Mouse (Mus musculus) heart, embryonic 11.5 days (tissue): ENCODE results near the gene Fat1. TPM values are rescaled to one million over a fixed set of nuclear protein-coding genes. Genes with fewer than 3 reads are reported as not detected.
A peak's percentile ranks its signal among the peaks of the same experiment; 100 is the strongest.

Experiments used
- ATAC-seq: fragments of 200-750 bp; cut with Nextera tagmentation; replicated peaks from 2 replicates; pipeline ENCODE4 v1.8.0; 2017; ENCODE audit warnings: moderate library complexity; ENCODE audit not compliant: insufficient number of reproducible peaks, low FRiP score, low TSS enrichment
- H3K27ac ChIP-seq: fragments of 300-500 bp; sonication (generic); 2 replicates; pipeline ENCODE4 v1.5.1; 2014; ENCODE audit warnings: mild to moderate bottlenecking, low read depth, low read length
- H3K27me3 ChIP-seq: fragments of 300-500 bp; sonication (generic); 2 replicates; pipeline ENCODE4 v1.6.1; 2014; ENCODE audit warnings: mild to moderate bottlenecking, low read length, mixed read lengths; ENCODE audit not compliant: control insufficient read depth, insufficient read depth
- H3K36me3 ChIP-seq: fragments of 300-500 bp; sonication (generic); 2 replicates; pipeline ENCODE4 v1.6.1; 2014; ENCODE audit warnings: mild to moderate bottlenecking, low read length, moderate library complexity, mixed read lengths; ENCODE audit not compliant: control insufficient read depth, insufficient read depth
- H3K4me1 ChIP-seq: fragments of 300-500 bp; sonication (generic); 2 replicates; pipeline ENCODE4 v1.6.1; 2014; ENCODE audit warnings: low read length; ENCODE audit not compliant: control insufficient read depth, insufficient read depth
- H3K4me2 ChIP-seq: fragments of 300-500 bp; sonication (generic); 2 replicates; pipeline ENCODE4 v1.6.1; 2014; ENCODE audit warnings: mild to moderate bottlenecking, moderate library complexity
- H3K4me3 ChIP-seq: fragments of 300-500 bp; sonication (generic); 2 replicates; pipeline ENCODE4 v1.5.1; 2014; ENCODE audit warnings: low read depth, low read length
- H3K9ac ChIP-seq: fragments of 300-500 bp; sonication (generic); 2 replicates; pipeline ENCODE4 v1.6.1; 2014; ENCODE audit warnings: mild to moderate bottlenecking, low read depth, low read length, moderate library complexity
- H3K9me3 ChIP-seq: fragments of 300-500 bp; sonication (generic); replicated peaks from 2 replicates; pipeline ENCODE4 v1.6.1; 2016; ENCODE audit warnings: low read length; ENCODE audit not compliant: control insufficient read depth
- WGBS: fragments of 180-500 bp; shearing (Covaris S2); extraction: QIAGEN DNeasy Blood & Tissue Kit; methylation state at CpG from one replicate; pipeline ENCODE4 v1.1.7; 2014; ENCODE audit not compliant: insufficient replicate concordance; 5-methylcytosine and 5-hydroxymethylcytosine counted together
- polyA plus RNA-seq: library from polyadenylated mRNA; unstranded; fragments of >200 nt; fragmentation: Nextera tagmentation; extraction: Ambion mirVana; gene quantifications from 2 replicates; pipeline ENCODE4 v1.2.1, GENCODE M21; 2014

The Fat1 gene
- polyA plus RNA-seq, 1 experiment from 2014 or later: 20.2 TPM

GRCm38 (mm10) chr8:44992664-44993063 lies 57.4 kb downstream of the Fat1 start:
- Histone ChIP-seq H3K9me3 (no peaks in the 10 kb centered on the region), H3K36me3 (peaks cover 8% of the 10 kb centered on the region), H3K4me1 (peaks cover 43% of the 10 kb centered on the region), H3K27me3 (no peaks in the 10 kb centered on the region), H3K9ac (no peak overlapping the region), H3K4me2 (no peak overlapping the region), H3K27ac (no peak overlapping the region), H3K4me3 (no peak overlapping the region)
- no peak for ATAC-seq
- WGBS: 49% methylated on average over 6 of the region's 6 CpGs

- H3K27ac ChIP-seq: no peak overlapping the region
- no peak for ATAC-seq
- 48% methylated on average over 4 of the region's 4 CpGs for WGBS
- H3K9ac ChIP-seq: no peak overlapping the region
- no peaks in the 10 kb centered on the region for H3K9me3 ChIP-seq
- peaks cover 48% of the 10 kb centered on the region for H3K4me1 ChIP-seq
- peaks cover 8% of the 10 kb centered on the region for H3K36me3 ChIP-seq
- H3K4me2 ChIP-seq: no peak overlapping the region
- H3K4me3 ChIP-seq: no peak overlapping the region
- no peaks in the 10 kb centered on the region for H3K27me3 ChIP-seq
Observed at GRCm38 (mm10) chr8:44993376-44993775, 58.1 kb downstream of the Fat1 start.

- H3K9ac ChIP-seq: no peak overlapping the region
- no peak overlapping the region for H3K4me2 ChIP-seq
- H3K27ac ChIP-seq: 0 out of 2 replicates have a peak overlapping the region, but pooled peaks have one; percentile 5
- no peaks in the 10 kb centered on the region for H3K9me3 ChIP-seq
- no peak for ATAC-seq
- 60% methylated on average over 3 of the region's 3 CpGs for WGBS
- H3K4me3 ChIP-seq: no peak overlapping the region
- no peaks in the 10 kb centered on the region for H3K27me3 ChIP-seq
- H3K4me1 ChIP-seq: peaks cover 60% of the 10 kb centered on the region
- H3K36me3 ChIP-seq: no peaks in the 10 kb centered on the region
Observed at GRCm38 (mm10) chr8:44996493-44996892, 61.2 kb downstream of the Fat1 start.

GRCm38 (mm10) chr8:44997321-44997720 lies 62.1 kb downstream of the Fat1 start:
- Histone ChIP-seq H3K9ac (no peak overlapping the region), H3K36me3 (no peaks in the 10 kb centered on the region), H3K9me3 (no peaks in the 10 kb centered on the region), H3K4me3 (no peak overlapping the region), H3K27ac (peak overlapping the region; percentile 84; the same call in 1 of the 2 replicates), H3K4me1 (peaks cover 59% of the 10 kb centered on the region), H3K4me2 (peak overlapping the region; percentile 55), H3K27me3 (no peaks in the 10 kb centered on the region)
- 73% methylated on average over 3 of the region's 3 CpGs for WGBS
- ATAC-seq: no peak

- ATAC-seq: no peak
- Histone ChIP-seq H3K36me3 (no peaks in the 10 kb centered on the region), H3K4me3 (0 out of 2 replicates have a peak overlapping the region, but pooled peaks have one; percentile 3), H3K27me3 (no peaks in the 10 kb centered on the region), H3K9ac (no peak overlapping the region), H3K9me3 (no peaks in the 10 kb centered on the region), H3K4me1 (peaks cover 59% of the 10 kb centered on the region), H3K27ac (peak overlapping the region; percentile 84), H3K4me2 (peak overlapping the region; percentile 55)
- WGBS: 56% methylated on average over 6 of the region's 6 CpGs
Observed at GRCm38 (mm10) chr8:44997829-44998228, 62.6 kb downstream of the Fat1 start.

GRCm38 (mm10) chr8:44998275-44998674 lies 63.0 kb downstream of the Fat1 start:
- Histone ChIP-seq H3K4me3 (0 out of 2 replicates have a peak overlapping the region, but pooled peaks have one; percentile 3), H3K36me3 (no peaks in the 10 kb centered on the region), H3K27ac (peak overlapping the region; percentile 84), H3K4me2 (peak overlapping the region; percentile 55), H3K4me1 (peaks cover 62% of the 10 kb centered on the region), H3K9me3 (no peaks in the 10 kb centered on the region), H3K27me3 (no peaks in the 10 kb centered on the region), H3K9ac (peak overlapping the region; percentile 30; the same call in 1 of the 2 replicates)
- 46% methylated on average over 9 of the region's 9 CpGs for WGBS
- ATAC-seq: no peak

GRCm38 (mm10) chr8:44998681-44999277 lies 63.5 kb downstream of the Fat1 start:
- Histone ChIP-seq H3K36me3 (no peaks in the 10 kb centered on the region), H3K4me3 (0 out of 2 replicates have a peak overlapping the region, but pooled peaks have one; percentile 3), H3K9me3 (no peaks in the 10 kb centered on the region), H3K9ac (no peak overlapping the region; the same call in 1 of the 2 replicates), H3K27me3 (no peaks in the 10 kb centered on the region), H3K27ac (peak overlapping the region; percentile 84), H3K4me1 (peaks cover 62% of the 10 kb centered on the region), H3K4me2 (peak overlapping the region; percentile 55)
- WGBS: 28% methylated on average over 11 of the region's 11 CpGs
- peak; percentile 57; the same call in 1 of the 2 replicates for ATAC-seq

GRCm38 (mm10) chr8:45001577-45002197 lies 66.4 kb downstream of the Fat1 start:
- Histone ChIP-seq H3K4me3 (no peak overlapping the region), H3K27me3 (no peaks in the 10 kb centered on the region), H3K9ac (no peak overlapping the region; the same call in 1 of the 2 replicates), H3K36me3 (no peaks in the 10 kb centered on the region), H3K27ac (peak overlapping the region; percentile 70), H3K4me2 (no peak overlapping the region; the same call in 1 of the 2 replicates), H3K9me3 (no peaks in the 10 kb centered on the region), H3K4me1 (peaks cover 53% of the 10 kb centered on the region)
- no peak for ATAC-seq
- 36% methylated on average over 8 of the region's 8 CpGs for WGBS
